Mouse (Mus musculus) embryonic facial prominence, embryonic 12.5 days (tissue): ENCODE results near the gene Odf2l. TPM values are rescaled to one million over a fixed set of nuclear protein-coding genes. Genes with fewer than 3 reads are reported as not detected.

ENCODE experiments used
- ATAC-seq: fragments of 200-750 bp; cut with Nextera tagmentation; 2 replicates; pipeline ENCODE4 v1.8.0; 2017; ENCODE audit not compliant: insufficient number of reproducible peaks, insufficient read depth, low FRiP score, low TSS enrichment
- H3K27ac ChIP-seq: fragments of 300-500 bp; sonication (generic); 2 replicates; pipeline ENCODE4 v1.5.1; 2016; ENCODE audit warnings: mild to moderate bottlenecking
- H3K27me3 ChIP-seq: fragments of 300-500 bp; sonication (generic); 2 replicates; pipeline ENCODE4 v1.6.1; 2016; ENCODE audit warnings: mild to moderate bottlenecking, moderate library complexity
- H3K36me3 ChIP-seq: fragments of 300-500 bp; sonication (generic); 2 replicates; pipeline ENCODE4 v1.6.1; 2016; ENCODE audit warnings: mild to moderate bottlenecking
- H3K4me1 ChIP-seq: fragments of 300-500 bp; sonication (generic); 2 replicates; pipeline ENCODE4 v1.6.1; 2016
- H3K4me2 ChIP-seq: fragments of 300-500 bp; sonication (generic); replicated peaks from 2 replicates; pipeline ENCODE4 v1.6.1; 2016; ENCODE audit warnings: mild to moderate bottlenecking, moderate library complexity
- H3K4me3 ChIP-seq: fragments of 300-500 bp; sonication (generic); 2 replicates; pipeline ENCODE4 v1.5.1; 2016; ENCODE audit warnings: mild to moderate bottlenecking
- H3K9ac ChIP-seq: fragments of 300-500 bp; sonication (generic); 2 replicates; pipeline ENCODE4 v1.6.1; 2016; ENCODE audit warnings: mild to moderate bottlenecking, moderate library complexity
- H3K9me3 ChIP-seq: fragments of 300-500 bp; sonication (generic); 2 replicates; pipeline ENCODE4 v1.6.1; 2016; ENCODE audit warnings: mild to moderate bottlenecking, moderate library complexity
- WGBS: fragments of 180-500 bp; shearing (Covaris S2); methylation state at CpG from one replicate; pipeline ENCODE4 v1.1.7; 2016; 5-methylcytosine and 5-hydroxymethylcytosine counted together
- polyA plus RNA-seq: library from polyadenylated mRNA; unstranded; fragments of >200 nt; fragmentation: Nextera tagmentation; extraction: Ambion mirVana; gene quantifications from 2 replicates; pipeline ENCODE4 v1.2.1, GENCODE M21; 2016

Gene Odf2l
- polyA plus RNA-seq, 1 experiment from 2014 or later: 23.6 TPM

- Histone ChIP-seq H3K4me2 (no peak overlapping the region), H3K9ac (no peak overlapping the region), H3K27me3 (no peaks in the 10 kb centered on the region), H3K4me1 (no peaks in the 10 kb centered on the region), H3K36me3 (no peaks in the 10 kb centered on the region), H3K4me3 (no peak overlapping the region), H3K27ac (no peak overlapping the region), H3K9me3 (no peaks in the 10 kb centered on the region)
- WGBS: 74% methylated on average over 5 of the region's 5 CpGs
- no peak for ATAC-seq
These were observed 14.6 kb upstream of the Odf2l start for GRCm38 (mm10) chr3:145103770-145104169.

DNA sequence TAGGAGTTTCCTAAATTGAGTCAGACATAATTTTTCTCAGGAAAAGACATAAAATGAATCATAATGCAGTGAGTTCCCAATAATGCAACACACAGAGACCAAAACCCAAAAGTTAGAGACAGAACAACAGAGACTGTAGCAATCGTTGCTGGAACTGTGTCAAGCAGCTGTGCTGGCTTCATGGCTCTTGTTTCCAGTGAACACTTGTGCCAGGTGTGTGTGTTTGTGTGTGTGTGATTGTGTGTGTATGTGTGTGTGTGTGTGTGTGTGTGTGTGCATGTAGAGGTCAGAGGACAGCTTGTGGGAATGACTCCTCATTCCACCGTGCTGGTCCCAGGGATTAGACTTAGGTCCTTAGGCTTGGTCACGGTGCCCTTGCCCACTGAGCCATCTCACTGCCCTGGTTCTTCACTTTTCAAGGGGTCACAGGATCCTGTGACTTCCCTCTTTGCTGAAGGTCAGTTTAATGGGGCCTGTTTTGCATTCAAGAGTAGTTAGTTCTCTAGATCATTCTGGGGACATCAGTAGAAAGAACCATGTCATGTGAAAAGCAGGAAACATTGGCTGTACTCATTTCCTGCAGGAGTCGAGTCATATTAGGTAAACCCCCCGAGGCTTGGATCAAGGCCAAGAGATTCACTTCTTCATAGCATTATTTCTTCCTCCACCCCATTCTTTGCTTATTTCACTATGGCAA, 13.2 kb upstream of the Odf2l start:
- Histone ChIP-seq H3K27me3 (no peaks in the 10 kb centered on the region), H3K27ac (no peak overlapping the region), H3K9ac (no peak overlapping the region), H3K36me3 (no peaks in the 10 kb centered on the region), H3K4me2 (no peak overlapping the region), H3K9me3 (no peaks in the 10 kb centered on the region), H3K4me3 (no peak overlapping the region), H3K4me1 (no peaks in the 10 kb centered on the region)
- whole genome bisulfite sequencing: 75% methylated on average over 5 of the region's 5 CpGs
- ATAC-seq: no peak

GRCm38 (mm10) chr3:145105773-145106504, 12.4 kb upstream of the Odf2l start:
- no peaks in the 10 kb centered on the region for H3K4me1 ChIP-seq
- WGBS: 73% methylated on average over 5 of the region's 5 CpGs
- no peak for ATAC-seq

GRCm38 (mm10) chr3:145115169-145115568, 3.2 kb upstream of the Odf2l start:
- Histone ChIP-seq H3K4me2 (no peak overlapping the region), H3K9ac (no peak overlapping the region), H3K9me3 (no peaks in the 10 kb centered on the region), H3K4me1 (peaks cover 5% of the 10 kb centered on the region; the same call in 1 of the 2 replicates), H3K27ac (no peak overlapping the region), H3K27me3 (no peaks in the 10 kb centered on the region), H3K4me3 (no peak overlapping the region), H3K36me3 (no peaks in the 10 kb centered on the region)
- ATAC-seq: no peak
- 97% methylated on average over 2 of the region's 2 CpGs for WGBS

More at GRCm38 (mm10) chr3:145105773-145106504, 12.4 kb upstream of the Odf2l start:
- Histone ChIP-seq H3K27me3 (no peaks in the 10 kb centered on the region), H3K4me2 (no peak overlapping the region), H3K36me3 (no peaks in the 10 kb centered on the region), H3K4me3 (no peak overlapping the region), H3K9me3 (no peaks in the 10 kb centered on the region), H3K27ac (no peak overlapping the region), H3K9ac (no peak overlapping the region)

DNA sequence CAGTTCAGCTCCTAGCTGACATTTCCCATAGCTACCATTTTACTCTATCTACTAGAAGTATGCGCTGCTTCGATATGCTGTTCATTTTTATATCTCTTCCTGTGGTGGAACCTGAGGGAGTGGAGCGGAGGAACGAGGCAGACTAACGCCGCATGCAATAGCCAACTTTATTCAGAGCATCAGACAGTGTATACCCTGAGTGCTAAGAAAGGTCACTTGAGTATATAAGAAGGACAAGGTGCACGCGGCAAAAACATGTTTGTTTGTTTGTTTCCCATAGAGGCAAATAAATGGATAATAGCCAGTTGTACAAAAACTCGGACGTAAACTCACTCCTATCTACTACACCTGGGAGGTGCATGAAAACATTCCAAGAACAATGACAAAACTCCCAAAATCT, 751 bp upstream of the Odf2l start:
- peak overlapping the region; percentile 97 for H3K27ac ChIP-seq
- WGBS: 81% methylated on average over 10 of the region's 10 CpGs
- no peak for ATAC-seq
- H3K36me3 ChIP-seq: no peaks in the 10 kb centered on the region
- peak overlapping the region; percentile 42 for H3K9ac ChIP-seq
- H3K4me1 ChIP-seq: peaks cover 5% of the 10 kb centered on the region; the same call in 1 of the 2 replicates
- peak overlapping the region; percentile 63 for H3K4me2 ChIP-seq
- H3K4me3 ChIP-seq: peak overlapping the region; percentile 70
- no peaks in the 10 kb centered on the region for H3K27me3 ChIP-seq
- H3K9me3 ChIP-seq: no peaks in the 10 kb centered on the region

DNA sequence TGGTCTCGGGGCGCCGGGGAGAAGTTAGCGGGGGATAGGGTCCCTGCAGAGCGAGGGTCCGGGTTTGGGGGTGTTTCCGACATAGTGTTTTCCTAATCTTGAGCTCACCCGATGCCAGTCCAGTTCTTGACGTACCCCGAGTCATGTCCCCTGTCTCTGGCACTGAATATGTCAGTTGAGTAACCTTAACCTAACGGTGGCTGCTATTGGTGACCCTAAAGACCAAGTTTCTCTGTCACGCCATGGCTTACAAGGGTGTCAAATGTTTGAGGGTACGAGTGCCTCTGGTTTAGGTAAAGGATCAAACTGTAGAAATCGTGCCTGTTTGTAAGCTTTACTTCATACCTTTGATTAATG, 592 bp downstream of the Odf2l start:
- WGBS: 6% methylated on average over 14 of the region's 14 CpGs
- peak overlapping the region; percentile 70 for H3K4me3 ChIP-seq

DNA sequence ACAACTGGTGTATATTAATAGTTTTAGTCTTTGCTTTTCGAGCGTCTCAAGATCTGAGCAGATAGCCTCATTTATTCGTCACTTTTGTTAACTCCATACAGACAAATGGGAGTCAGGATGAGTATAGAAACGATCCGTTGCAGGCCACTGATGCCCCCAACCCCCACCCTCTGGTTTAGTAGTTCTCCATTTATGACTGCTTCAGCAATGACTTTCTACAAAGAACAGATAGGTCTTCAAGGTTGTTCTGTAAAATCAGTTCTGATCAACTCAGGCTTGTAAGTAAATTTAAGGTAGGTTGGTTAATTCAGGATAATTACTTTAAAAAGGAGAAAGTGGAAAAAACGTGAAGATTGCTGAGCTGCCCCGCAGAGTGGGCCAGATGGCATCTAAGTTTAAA, 1.0 kb downstream of the Odf2l start:
- Histone ChIP-seq H3K9me3 (no peaks in the 10 kb centered on the region), H3K4me2 (peak overlapping the region; percentile 63), H3K4me3 (peak overlapping the region; percentile 70; the same call in 1 of the 2 replicates), H3K36me3 (no peaks in the 10 kb centered on the region), H3K27ac (no peak overlapping the region), H3K4me1 (peaks cover 5% of the 10 kb centered on the region; the same call in 1 of the 2 replicates), H3K27me3 (no peaks in the 10 kb centered on the region), H3K9ac (peak overlapping the region; percentile 84)
- WGBS: 76% methylated on average over 7 of the region's 7 CpGs
- ATAC-seq: no peak

More for the DNA sequence above, 592 bp downstream of the Odf2l start:
- H3K27me3 ChIP-seq: no peaks in the 10 kb centered on the region
- ATAC-seq: no peak; the same call in 1 of the 2 replicates
- H3K9me3 ChIP-seq: no peaks in the 10 kb centered on the region
- H3K4me1 ChIP-seq: peaks cover 5% of the 10 kb centered on the region; the same call in 1 of the 2 replicates
- H3K27ac ChIP-seq: peak overlapping the region; percentile 97
- H3K36me3 ChIP-seq: no peaks in the 10 kb centered on the region
- H3K9ac ChIP-seq: peak overlapping the region; percentile 84
- peak overlapping the region; percentile 63 for H3K4me2 ChIP-seq

DNA sequence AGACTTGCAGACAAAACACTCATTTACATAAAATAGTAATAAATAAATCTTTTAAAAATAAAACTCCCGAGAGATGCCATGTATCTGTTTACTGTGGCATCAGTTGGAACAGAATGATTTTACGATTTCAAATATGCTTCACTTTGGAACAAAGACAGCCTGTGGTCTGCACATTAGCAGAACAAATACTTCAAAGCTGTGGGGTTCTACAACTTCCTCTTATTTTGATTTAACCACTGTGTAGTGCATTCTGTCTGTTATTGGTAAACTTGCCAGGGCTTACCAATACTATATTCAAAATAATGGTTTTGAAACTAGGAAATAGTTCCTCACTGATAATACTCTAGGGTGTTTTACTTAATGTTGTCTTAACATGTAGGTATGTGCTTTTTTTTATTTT, 8.2 kb downstream of the Odf2l start:
- H3K4me2 ChIP-seq: no peak overlapping the region
- no peaks in the 10 kb centered on the region for H3K4me1 ChIP-seq
- H3K27me3 ChIP-seq: no peaks in the 10 kb centered on the region
- H3K4me3 ChIP-seq: no peak overlapping the region
- no peak overlapping the region for H3K27ac ChIP-seq
- peaks cover 7% of the 10 kb centered on the region; the same call in 1 of the 2 replicates for H3K36me3 ChIP-seq
- WGBS: 84% methylated on average over 2 of the region's 2 CpGs
- no peak for ATAC-seq
- no peaks in the 10 kb centered on the region for H3K9me3 ChIP-seq
- H3K9ac ChIP-seq: no peak overlapping the region

GRCm38 (mm10) chr3:145129356-145129755, 11.0 kb downstream of the Odf2l start:
- no peak overlapping the region for H3K4me3 ChIP-seq
- no peaks in the 10 kb centered on the region for H3K27me3 ChIP-seq
- ATAC-seq: no peak
- peaks cover 22% of the 10 kb centered on the region for H3K36me3 ChIP-seq
- no peak overlapping the region for H3K27ac ChIP-seq
- H3K4me1 ChIP-seq: no peaks in the 10 kb centered on the region
- H3K9me3 ChIP-seq: no peaks in the 10 kb centered on the region
- no peak overlapping the region for H3K9ac ChIP-seq
- H3K4me2 ChIP-seq: no peak overlapping the region

- no peak for ATAC-seq
- H3K4me3 ChIP-seq: no peak overlapping the region
- H3K27me3 ChIP-seq: no peaks in the 10 kb centered on the region
- H3K9ac ChIP-seq: no peak overlapping the region
- H3K4me2 ChIP-seq: no peak overlapping the region
- no peaks in the 10 kb centered on the region for H3K9me3 ChIP-seq
- H3K4me1 ChIP-seq: no peaks in the 10 kb centered on the region
- 32% methylated on average over 3 of the region's 3 CpGs for WGBS
- H3K36me3 ChIP-seq: peaks cover 18% of the 10 kb centered on the region
- no peak overlapping the region for H3K27ac ChIP-seq
These were observed 13.0 kb downstream of the Odf2l start for GRCm38 (mm10) chr3:145131210-145131868.

DNA sequence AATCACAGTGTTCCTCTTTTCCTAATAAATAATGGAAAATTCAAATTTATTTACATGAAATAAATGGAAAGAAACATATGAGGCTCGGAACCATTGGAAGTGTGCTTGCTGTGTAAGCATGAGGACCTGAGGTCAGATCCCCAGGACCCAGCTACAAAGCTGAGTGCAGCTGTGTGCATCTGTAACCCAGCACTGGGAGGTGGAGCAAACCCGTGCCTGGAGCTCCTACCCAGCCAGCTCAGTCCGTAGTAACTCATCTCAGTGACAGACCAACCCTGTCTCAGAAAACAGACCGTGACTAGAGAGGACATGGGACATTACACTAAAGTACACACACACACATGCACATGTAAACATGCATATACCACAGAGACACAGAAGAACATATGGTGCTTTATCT, 21.8 kb downstream of the Odf2l start:
- H3K9ac ChIP-seq: no peak overlapping the region
- no peak overlapping the region for H3K27ac ChIP-seq
- no peaks in the 10 kb centered on the region for H3K4me1 ChIP-seq
- no peak overlapping the region for H3K4me3 ChIP-seq
- WGBS: 76% methylated on average over 4 of the region's 4 CpGs
- H3K36me3 ChIP-seq: no peaks in the 10 kb centered on the region; the same call in 1 of the 2 replicates
- H3K4me2 ChIP-seq: no peak overlapping the region
- no peaks in the 10 kb centered on the region for H3K9me3 ChIP-seq
- no peaks in the 10 kb centered on the region for H3K27me3 ChIP-seq
- ATAC-seq: no peak

GRCm38 (mm10) chr3:145142925-145143324, 24.5 kb downstream of the Odf2l start:
- Histone ChIP-seq H3K4me2 (no peak overlapping the region), H3K36me3 (peaks cover 4% of the 10 kb centered on the region), H3K27ac (no peak overlapping the region), H3K27me3 (no peaks in the 10 kb centered on the region), H3K9me3 (no peaks in the 10 kb centered on the region), H3K9ac (no peak overlapping the region), H3K4me3 (no peak overlapping the region), H3K4me1 (no peaks in the 10 kb centered on the region)
- ATAC-seq: no peak
